Mouse (Mus musculus): ENCODE measurements at regions not wholly inside any gene's neighbourhood (a gene's known extent, or its start where the extent isn't known, plus 50 kb on each side); places are given as distances from the start of the nearest gene placed in this dataset.
A peak's percentile ranks its signal among the peaks of the same experiment; 100 is the strongest.

DNA sequence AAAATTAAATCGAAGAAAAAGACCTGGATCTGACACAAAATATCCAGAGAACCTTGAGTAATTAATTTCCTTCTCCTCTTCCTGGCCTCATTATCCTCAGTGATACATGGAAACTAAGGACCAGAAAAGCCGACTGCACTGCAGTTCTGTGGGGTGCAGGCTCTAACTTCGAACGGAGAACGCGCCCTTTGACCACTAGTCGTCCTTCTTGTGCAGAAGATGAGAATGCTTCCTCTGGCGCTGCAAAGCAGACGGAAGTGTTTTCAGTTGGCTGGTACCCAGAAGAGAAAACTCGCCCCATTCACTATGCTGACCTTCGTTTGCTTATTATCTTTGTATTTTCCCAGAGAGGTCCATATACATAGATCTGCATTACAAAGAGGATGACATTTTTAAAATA is 117.7 kb downstream of the Csl start:
- peak; percentile 23 for DNase-seq (ENCODE audit: low read depth, low spot score)

DNA sequence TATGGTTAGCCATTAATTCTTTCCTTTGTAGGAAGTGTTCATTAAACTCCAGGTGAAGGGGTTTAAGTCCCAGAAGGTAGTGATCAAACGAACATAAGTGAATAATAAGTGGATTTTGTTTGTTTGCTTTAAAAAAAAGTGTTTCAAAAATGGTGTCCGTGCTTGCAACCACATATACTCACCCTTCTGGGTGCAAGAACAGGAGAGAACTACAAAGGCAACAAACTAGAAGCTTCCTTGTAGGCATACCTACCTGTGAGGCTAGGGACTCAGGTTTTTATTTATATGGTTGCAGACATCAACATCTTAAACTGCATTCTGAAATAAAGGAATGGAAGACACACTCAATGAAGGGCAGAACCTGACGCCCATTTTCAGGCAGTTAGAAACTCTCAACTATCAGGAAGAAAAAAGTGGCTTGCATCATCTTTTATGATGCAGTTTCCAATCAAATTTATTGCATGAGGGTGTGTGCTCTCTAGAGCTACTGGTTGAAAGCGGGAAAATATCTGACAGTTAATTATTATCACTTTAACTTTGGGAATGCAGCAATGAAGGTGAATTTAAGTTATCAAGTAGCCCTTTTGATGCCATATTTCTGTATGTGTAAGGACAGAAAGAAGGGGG is 117.1 kb downstream of the Csl start:
- DNase-seq (ENCODE audit: low read depth, low spot score): no peak

DNA sequence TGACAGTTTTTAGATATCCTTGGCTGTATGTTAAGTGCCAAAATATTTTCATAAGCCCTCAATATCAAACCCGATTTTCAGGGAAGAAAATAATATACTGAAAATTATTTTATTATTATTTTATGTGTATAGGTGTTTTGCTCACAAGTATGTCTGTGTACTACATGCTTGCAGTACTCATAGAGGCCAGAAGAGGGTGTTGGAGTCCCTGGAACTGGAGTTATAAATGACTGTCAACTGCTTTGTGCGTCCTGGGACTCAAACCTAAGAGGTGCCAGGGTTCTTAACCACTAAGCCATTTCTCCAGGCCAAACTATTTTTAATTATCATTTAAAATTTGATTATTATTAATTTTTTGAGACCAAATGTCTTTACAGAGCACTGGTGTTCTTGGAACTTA is 114.5 kb downstream of the Csl start:
- DNase-seq (ENCODE audit: low read depth, low spot score): no peak

DNA sequence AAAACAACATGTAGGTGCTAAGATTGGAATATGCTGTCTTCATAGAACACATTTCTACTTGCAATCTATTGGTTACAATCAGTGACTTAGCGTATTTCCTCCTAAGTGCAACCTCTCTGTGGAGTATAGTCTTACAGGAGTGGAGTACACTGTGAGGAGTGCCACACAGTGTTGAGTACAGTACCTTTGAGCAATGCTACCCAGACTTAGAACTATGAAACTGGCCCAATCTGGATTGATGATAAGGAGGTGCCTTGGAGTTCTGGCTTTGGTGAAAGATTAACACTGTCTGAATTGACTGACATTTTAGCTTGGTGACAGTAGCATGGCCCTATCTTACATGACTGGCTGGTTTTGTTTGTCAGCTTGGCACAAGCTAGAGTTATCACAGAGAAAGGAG is 107.4 kb downstream of the Csl start:
- no peak for DNase-seq (ENCODE audit: low read depth, low spot score)

DNA sequence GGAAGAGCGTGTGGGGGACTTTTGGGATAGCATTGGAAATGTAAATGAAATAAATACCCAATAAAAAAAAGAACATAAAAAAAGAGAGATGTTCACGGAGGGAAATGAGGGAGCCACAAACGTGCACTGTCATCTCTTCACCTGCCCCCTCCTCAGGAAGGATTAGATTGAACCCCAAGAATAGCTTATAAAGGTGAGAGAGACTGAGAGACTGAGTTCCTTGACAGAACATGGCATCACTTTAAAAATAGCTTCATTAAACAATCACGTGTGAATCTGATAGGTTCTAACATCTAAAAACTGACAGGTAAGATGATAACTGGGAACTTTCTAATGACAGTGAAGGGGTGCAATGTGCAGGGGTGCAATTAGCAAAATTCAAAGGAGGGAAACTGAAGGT is 105.2 kb downstream of the Csl start:
- DNase-seq (ENCODE audit: low read depth, low spot score): no peak

DNA sequence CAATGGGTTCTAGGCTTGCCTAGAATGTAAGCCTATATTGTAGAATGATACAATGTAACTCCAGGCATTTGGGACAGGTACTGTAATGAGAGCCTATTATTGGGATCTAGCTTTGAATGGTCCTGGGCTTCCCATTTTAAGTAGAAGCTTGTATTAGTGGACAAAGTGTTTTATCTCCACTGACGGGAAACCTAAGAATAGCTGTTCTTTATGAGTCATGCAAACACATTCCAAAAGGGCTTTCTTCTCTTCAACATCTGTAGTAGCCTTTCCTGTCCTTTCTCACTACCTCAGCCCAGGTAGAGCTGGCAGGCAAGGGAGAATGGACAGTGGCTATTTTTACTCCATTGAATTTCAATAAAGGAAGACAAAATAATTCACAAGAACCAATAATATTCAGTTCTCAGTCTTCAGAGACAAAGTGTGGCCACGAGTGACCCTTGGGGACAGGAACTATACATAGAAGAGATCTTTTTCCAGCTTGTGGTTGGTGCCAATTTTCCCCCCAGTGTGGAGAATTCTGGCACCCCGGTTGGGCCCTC is 82.8 kb downstream of the Csl start:
- DNase-seq (ENCODE audit: low read depth, low spot score): no peak

DNA sequence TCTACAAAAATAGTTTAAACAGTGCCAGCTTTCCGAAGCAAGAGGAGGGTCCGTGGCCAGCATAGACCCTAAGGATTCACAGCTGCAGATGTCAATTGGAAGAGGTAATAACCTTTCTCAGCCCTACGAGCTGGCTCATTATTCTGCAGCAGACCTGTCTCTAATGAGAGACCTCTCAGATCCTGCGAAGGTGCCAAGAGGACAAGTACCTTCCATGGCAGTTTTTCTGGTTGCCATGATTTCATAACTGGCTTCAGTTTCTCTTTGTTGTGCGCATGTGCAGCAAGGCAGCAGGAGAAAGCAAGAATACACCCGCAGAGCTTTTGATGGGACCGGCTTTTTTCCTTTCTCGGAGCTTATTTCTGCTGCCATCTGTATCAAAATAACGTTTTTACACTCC is 81.4 kb downstream of the Csl start:
- no peak for DNase-seq (ENCODE audit: low read depth, low spot score)

DNA sequence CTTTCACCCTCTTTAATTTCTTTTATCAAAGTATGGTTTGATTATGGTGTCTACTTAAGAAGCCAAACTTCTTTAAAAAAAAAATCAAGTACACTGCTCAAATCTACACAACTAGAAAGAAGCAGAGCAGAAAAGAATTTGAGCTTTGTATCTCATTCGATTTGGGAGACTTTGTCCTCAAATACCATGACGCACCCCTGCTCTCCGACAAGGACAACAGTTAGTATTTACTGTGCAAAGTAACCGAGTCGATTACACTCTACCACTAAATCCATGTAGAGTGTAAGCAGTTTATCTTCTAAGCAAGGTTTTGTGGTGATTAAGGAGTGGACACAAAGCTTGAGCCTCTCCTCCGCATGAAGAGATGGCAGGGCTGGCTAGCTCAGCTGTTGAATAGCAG is 79.6 kb downstream of the Csl start:
- DNase-seq (ENCODE audit: low read depth, low spot score): no peak

DNA sequence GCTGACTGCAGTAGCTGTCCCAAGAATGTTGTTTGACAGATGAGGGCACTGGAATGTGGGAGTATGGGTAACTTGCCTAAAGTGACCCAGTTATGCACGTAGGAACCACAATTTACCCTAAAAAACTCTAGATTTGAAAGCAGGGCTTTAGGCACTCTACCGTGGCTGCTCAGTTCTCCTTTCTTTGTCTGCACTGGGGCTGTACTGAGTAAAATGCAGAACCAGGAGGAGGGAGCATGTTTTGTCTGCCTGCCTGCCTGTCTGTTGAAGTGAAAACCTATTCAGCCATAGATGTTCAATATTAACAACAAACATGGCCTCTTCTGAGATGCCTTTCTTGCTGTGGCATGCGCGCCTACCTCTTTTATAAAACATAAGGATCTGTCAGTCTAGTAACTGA is 77.5 kb downstream of the Csl start:
- DNase-seq (ENCODE audit: low read depth, low spot score): no peak

DNA sequence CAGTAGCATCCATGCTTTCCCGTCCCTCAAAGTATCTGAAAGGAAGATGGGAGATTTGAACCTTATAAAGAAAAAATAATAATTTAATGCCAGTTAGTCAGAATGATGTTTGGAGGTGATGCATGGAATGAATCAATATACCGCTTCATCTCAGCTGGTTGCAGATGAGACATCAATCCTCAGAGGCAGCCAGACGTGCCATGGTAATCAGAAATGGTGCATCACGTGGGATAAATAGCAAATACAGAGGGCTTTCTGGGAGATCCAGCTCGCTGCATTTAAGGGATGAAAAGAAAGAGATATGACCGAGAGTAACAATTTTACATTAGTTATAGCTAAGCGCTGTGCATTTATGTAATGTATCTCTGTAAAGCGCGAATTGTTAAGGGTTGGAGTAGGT is 77.1 kb downstream of the Csl start:
- no peak for DNase-seq (ENCODE audit: low read depth, low spot score)

DNA sequence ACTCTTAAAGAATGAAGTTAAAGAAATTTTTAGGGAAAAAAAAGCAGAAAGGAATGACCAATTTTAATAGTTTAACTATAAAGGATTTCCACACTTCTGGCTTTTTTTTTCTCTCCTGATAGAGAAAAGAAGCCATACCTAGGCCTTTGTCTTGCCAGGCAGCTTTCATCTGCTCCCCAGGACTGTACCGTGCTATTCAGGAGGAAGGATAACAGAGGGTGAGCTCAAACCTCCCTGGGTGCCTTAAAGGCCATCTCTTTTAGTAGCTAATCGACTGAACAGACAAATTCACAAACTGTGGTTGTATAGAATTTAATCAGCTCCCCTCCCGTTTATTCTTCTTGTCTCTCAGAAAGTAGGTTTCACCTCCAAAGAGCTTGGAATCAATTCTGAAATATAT is 76.1 kb downstream of the Csl start:
- no peak for DNase-seq (ENCODE audit: low read depth, low spot score)

DNA sequence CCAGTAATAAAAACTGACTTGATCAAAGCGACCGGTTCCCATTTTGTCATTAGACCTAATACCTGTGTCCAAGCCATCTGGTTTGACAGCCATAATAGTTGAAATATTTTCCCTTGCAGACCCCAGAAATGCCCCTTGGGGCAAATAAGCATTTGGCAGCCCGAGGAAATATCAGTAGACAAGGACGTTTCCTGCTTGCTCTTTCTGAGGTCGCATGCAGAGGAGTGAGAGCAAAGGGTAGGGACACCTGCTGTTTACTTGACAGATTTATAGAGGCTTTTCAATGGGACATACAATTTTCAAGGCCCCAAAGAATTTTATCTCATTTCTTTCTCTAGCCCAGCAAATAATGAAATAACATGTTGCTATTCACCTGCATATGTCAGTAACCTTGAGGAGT is 73.5 kb downstream of the Csl start:
- DNase-seq (ENCODE audit: low read depth, low spot score): no peak

DNA sequence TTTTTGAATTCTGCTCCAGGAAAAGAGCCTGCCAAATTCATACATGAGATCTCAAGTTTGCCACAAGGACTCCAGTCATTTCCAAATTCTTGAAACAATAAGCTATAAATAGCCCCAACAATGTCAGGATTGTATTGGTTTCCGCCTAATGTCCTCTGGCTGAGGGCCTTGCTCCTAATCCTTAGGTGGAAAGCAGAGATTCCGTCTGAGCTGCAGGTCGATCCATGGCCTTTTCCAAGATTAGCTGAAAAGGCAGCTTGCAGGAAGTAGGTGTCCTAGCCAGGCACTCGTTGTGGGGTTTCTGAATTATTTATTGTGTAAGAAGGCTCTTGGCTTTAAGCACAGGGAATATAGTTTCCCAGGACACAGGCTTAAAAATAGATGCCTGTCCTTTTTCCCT is 72.4 kb downstream of the Csl start:
- peak; percentile 22 for DNase-seq (ENCODE audit: low read depth, low spot score)

DNA sequence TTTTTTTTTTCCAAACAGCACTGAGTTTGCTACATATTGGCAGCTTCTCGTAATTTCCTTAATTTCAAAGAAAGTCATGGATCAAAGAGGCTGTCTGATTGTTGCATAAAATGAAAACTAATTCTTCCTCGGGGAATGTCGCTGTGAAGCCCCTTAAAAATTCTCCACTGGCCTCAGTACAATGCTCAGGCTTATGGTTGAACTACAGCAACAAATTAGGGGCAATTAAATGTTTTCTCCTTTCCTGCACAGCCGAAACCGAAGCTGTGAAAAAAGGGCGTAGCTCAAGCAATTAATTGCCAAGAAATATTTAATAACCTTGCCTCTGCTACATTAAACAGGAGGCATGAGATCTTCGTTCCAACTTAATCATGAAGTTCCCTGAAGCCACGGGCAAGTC is 61.8 kb downstream of the Csl start:
- no peak for DNase-seq (ENCODE audit: low read depth, low spot score)

DNA sequence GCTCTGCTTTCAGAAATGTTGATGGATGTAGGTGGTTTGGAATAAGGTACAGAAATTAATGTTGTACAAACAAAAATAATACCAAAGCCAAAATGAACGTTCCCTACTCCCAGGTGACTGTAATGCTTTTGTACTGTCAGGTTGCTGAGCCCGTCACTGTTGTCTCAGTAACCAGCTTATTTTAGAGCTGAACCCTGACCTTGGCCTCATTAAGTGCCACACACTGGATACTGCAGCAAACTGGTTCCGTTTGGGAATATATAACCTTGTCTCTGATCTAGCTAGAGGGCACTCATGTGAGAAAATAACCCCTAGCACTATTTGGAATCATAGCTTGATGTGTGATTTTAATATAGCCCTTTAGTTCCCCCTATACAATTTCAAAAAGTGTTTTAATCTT is 60.0 kb downstream of the Csl start:
- DNase-seq (ENCODE audit: low read depth, low spot score): no peak

DNA sequence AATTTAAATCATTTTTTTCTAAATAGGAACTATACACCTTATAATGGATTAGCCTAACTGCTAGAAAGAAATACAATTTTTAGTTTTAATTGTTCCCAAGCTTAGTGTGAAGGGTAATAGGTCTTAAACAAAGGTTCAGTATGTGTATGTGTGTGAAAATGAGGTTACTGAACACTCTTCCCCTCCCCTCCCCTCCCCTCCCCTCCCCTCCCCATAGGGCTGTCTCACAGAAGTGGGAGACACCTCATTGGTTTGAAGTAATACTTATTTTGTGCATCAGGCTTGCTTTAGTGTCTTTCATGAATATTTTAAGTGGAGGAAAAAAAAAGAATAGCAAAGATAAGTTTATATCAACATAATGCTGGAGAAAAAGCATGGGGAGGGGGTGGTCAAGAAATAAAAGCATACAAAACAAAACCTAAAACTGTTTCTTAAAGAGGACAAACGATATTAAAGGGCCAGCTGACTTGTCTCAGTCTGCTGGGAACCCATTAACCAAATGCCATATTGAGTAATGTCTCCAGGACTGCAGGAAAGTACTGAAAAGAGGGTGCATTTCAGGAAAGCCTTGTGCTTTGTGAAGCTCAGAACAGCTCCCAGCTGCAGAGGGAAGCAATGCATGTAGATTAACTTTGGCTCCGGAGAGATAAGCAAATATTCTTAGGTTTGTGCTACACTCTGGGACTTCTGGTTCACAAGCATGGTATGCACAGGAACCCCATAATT is 59.2 kb downstream of the Csl start:
- no peak for DNase-seq (ENCODE audit: low read depth, low spot score)
